Mouse (Mus musculus) CH12.LX (cell line): ENCODE data around the gene Zfp239. TPM values are rescaled to one million over a fixed set of nuclear protein-coding genes. Genes with fewer than 3 reads are reported as not detected.

Experiments used
- DNase-seq: peaks from one replicate; pipeline ENCODE4 v3.0.0-alpha.2; 2013; ENCODE audit errors: extremely low read depth
- H3K27ac ChIP-seq: 2 replicates; pipeline ENCODE4 v1.5.1; 2012; ENCODE audit warnings: low read depth, mild to moderate bottlenecking, control low read depth, moderate library complexity; ENCODE audit not compliant: insufficient read depth
- H3K27me3 ChIP-seq: replicated peaks from 2 replicates; pipeline ENCODE3; 2012; ENCODE audit warnings: inconsistent platforms
- H3K36me3 ChIP-seq, 2 experiments: replicated peaks in 1 of 2; 2 replicates each; pipeline versions ENCODE3 to v1.6.1; 2012; ENCODE audit warnings: inconsistent platforms in 1 of 2, low read length in 1 of 2, mild to moderate bottlenecking in 1 of 2, mixed read lengths in 1 of 2, moderate library complexity in 1 of 2; ENCODE audit not compliant: control insufficient read depth in 1 of 2, insufficient read depth in 1 of 2
- H3K4me1 ChIP-seq, 2 experiments: 2 replicates each; pipeline ENCODE4 v1.6.1; 2012; ENCODE audit warnings: inconsistent platforms in 1 of 2, moderate library complexity in 1 of 2; ENCODE audit not compliant: insufficient read depth in 2 of 2, control insufficient read depth in 1 of 2
- H3K4me2 ChIP-seq: 2 replicates; pipeline ENCODE4 v1.6.1; 2012; ENCODE audit warnings: low read depth, mild to moderate bottlenecking, control low read depth; ENCODE audit not compliant: poor library complexity, insufficient read depth, severe bottlenecking
- H3K4me3 ChIP-seq, 3 experiments: fragments of 150-350 bp in 1 of 3; sonication (generic) in 1 of 3; replicated peaks in 1 of 3; 2 replicates each; pipeline versions ENCODE3 to v1.5.1; 2011 to 2012; ENCODE audit warnings: low read depth in 2 of 3, low read length in 2 of 3, mild to moderate bottlenecking in 2 of 3, moderate library complexity in 2 of 3, control low read depth in 1 of 3, improper control_type of control experiment in 1 of 3, inconsistent platforms in 1 of 3, mixed read lengths in 1 of 3; ENCODE audit not compliant: poor library complexity in 1 of 3
- H3K79me2 ChIP-seq: replicated peaks from 2 replicates; pipeline ENCODE4 v1.6.1; 2012; ENCODE audit warnings: mild to moderate bottlenecking, moderate library complexity; ENCODE audit not compliant: control insufficient read depth, poor library complexity, insufficient read depth, severe bottlenecking; ENCODE audit errors: extremely low read depth
- H3K9ac ChIP-seq: 2 replicates; pipeline ENCODE4 v1.6.1; 2012; ENCODE audit warnings: low read depth, mild to moderate bottlenecking, control low read depth, moderate library complexity; ENCODE audit not compliant: insufficient read depth
- H3K9me3 ChIP-seq: replicated peaks from 2 replicates; pipeline ENCODE3; 2012; ENCODE audit warnings: low read length, inconsistent platforms, mixed read lengths
- CHD1 ChIP-seq: IDR thresholded peaks from 2 replicates; pipeline ENCODE4 v1.6.1; 2012; ENCODE audit warnings: low read depth, low read length, improper control_type of control experiment, inconsistent platforms
- E2F4 ChIP-seq: IDR thresholded peaks from 2 replicates; pipeline ENCODE4 v1.6.1; 2011; ENCODE audit warnings: low read depth, low read length, improper control_type of control experiment; ENCODE audit not compliant: insufficient replicate concordance
- EP300 ChIP-seq: IDR thresholded peaks from 2 replicates; pipeline ENCODE4 v1.6.1; 2011; ENCODE audit warnings: low read length, improper control_type of control experiment
- ETS1 ChIP-seq: conservative IDR thresholded peaks from 2 replicates; pipeline ENCODE4 v1.6.1; 2012; ENCODE audit warnings: low read depth, mild to moderate bottlenecking, inconsistent platforms, low read length, improper control_type of control experiment, moderate library complexity
- GABPA ChIP-seq: IDR thresholded peaks from 2 replicates; pipeline ENCODE4 v1.6.1; 2012; ENCODE audit warnings: low read depth, low read length, improper control_type of control experiment, inconsistent platforms; ENCODE audit not compliant: insufficient replicate concordance
- HCFC1 ChIP-seq: IDR thresholded peaks from 2 replicates; pipeline ENCODE4 v1.6.1; 2012; ENCODE audit warnings: low read depth, mild to moderate bottlenecking, inconsistent platforms, low read length, improper control_type of control experiment
- JUN ChIP-seq: IDR thresholded peaks from 2 replicates; pipeline ENCODE4 v1.6.1; 2011; ENCODE audit warnings: low read depth, mild to moderate bottlenecking, low read length, improper control_type of control experiment, moderate library complexity; ENCODE audit not compliant: insufficient read depth
- JUND ChIP-seq: conservative IDR thresholded peaks from 2 replicates; pipeline ENCODE4 v1.6.1; 2011; ENCODE audit warnings: low read depth, low read length, improper control_type of control experiment
- KAT2A ChIP-seq: IDR thresholded peaks from 2 replicates; pipeline ENCODE4 v1.6.1; 2012; ENCODE audit warnings: low read length, improper control_type of control experiment, inconsistent platforms; ENCODE audit not compliant: insufficient replicate concordance
- MAFK ChIP-seq: IDR thresholded peaks from 2 replicates; pipeline ENCODE4 v1.6.1; 2011; ENCODE audit warnings: low read length, improper control_type of control experiment; ENCODE audit not compliant: insufficient replicate concordance
- MAX ChIP-seq: IDR thresholded peaks from 2 replicates; pipeline ENCODE4 v1.6.1; 2011; ENCODE audit warnings: low read length, improper control_type of control experiment
- MEF2A ChIP-seq: IDR thresholded peaks from 2 replicates; pipeline ENCODE4 v1.6.1; 2014; ENCODE audit warnings: low read depth, mild to moderate bottlenecking, inconsistent platforms, low read length, improper control_type of control experiment, borderline replicate concordance
- NRF1 ChIP-seq: IDR thresholded peaks from 2 replicates; pipeline ENCODE4 v1.6.1; 2014; ENCODE audit warnings: low read depth, mild to moderate bottlenecking, inconsistent platforms, low read length, improper control_type of control experiment, moderate library complexity
- PAX5 ChIP-seq: IDR thresholded peaks from 2 replicates; pipeline ENCODE4 v1.6.1; 2012; ENCODE audit warnings: low read length, inconsistent platforms, mixed read lengths
- POLR2A ChIP-seq: IDR thresholded peaks from 2 replicates; pipeline ENCODE4 v1.6.1; 2011; ENCODE audit warnings: low read depth, mild to moderate bottlenecking, improper control_type of control experiment, low read length
- POLR2AphosphoS2 ChIP-seq: IDR thresholded peaks from 2 replicates; pipeline ENCODE4 v1.6.1; 2011; ENCODE audit warnings: low read depth, low read length, improper control_type of control experiment
- SIN3A ChIP-seq: IDR thresholded peaks from 2 replicates; pipeline ENCODE4 v1.6.1; 2012; ENCODE audit warnings: low read length, improper control_type of control experiment, inconsistent platforms
- TBP ChIP-seq: conservative IDR thresholded peaks from 2 replicates; pipeline ENCODE4 v1.6.1; 2011; ENCODE audit warnings: low read depth, low read length, improper control_type of control experiment
- TCF12 ChIP-seq: IDR thresholded peaks from 2 replicates; pipeline ENCODE4 v1.6.1; 2014; ENCODE audit warnings: low read depth, mild to moderate bottlenecking, inconsistent platforms, low read length, improper control_type of control experiment
- UBTF ChIP-seq: IDR thresholded peaks from 2 replicates; pipeline ENCODE4 v1.6.1; 2012; ENCODE audit warnings: low read depth, mild to moderate bottlenecking, inconsistent platforms, low read length, improper control_type of control experiment, moderate library complexity
- ZC3H11A ChIP-seq: IDR thresholded peaks from 2 replicates; pipeline ENCODE4 v1.6.1; 2012; ENCODE audit warnings: low read depth, mild to moderate bottlenecking, inconsistent platforms, low read length, improper control_type of control experiment
- ZKSCAN1 ChIP-seq: IDR thresholded peaks from 2 replicates; pipeline ENCODE4 v1.6.1; 2012; ENCODE audit warnings: low read depth, inconsistent platforms, low read length, improper control_type of control experiment, borderline replicate concordance
- ZMIZ1 ChIP-seq: IDR thresholded peaks from 2 replicates; pipeline ENCODE4 v1.6.1; 2012; ENCODE audit warnings: low read depth, mild to moderate bottlenecking, inconsistent platforms, low read length, improper control_type of control experiment
- ZNF384 ChIP-seq: IDR thresholded peaks from 2 replicates; pipeline ENCODE4 v1.6.1; 2012; ENCODE audit warnings: low read depth, low read length, improper control_type of control experiment, inconsistent platforms
- dilution Hi-C: fragments of 300-500 bp; cut with MboI; formaldehyde crosslinking; loops from 2 replicates; pipeline ENCODE4 v1.14.3; 2020; ENCODE audit warnings: low sequenced_read_pairs; ENCODE audit not compliant: extremely low pct_unique_long_range_greater_than_20kb, extremely low pct_ligation_motif_present
- in situ Hi-C: fragments of 300-500 bp; cut with MboI; formaldehyde crosslinking; loops from 3 replicates; pipeline ENCODE4 v1.14.3; 2019; ENCODE audit warnings: low sequenced_read_pairs, low pct_ligation_motif_present, low pct_unique_long_range_greater_than_20kb, mixed read lengths
- polyA plus RNA-seq: library from polyadenylated mRNA; unstranded; fragments of >175 nt; gene quantifications from 2 replicates; pipeline ENCODE4 v1.2.1, GENCODE M21; 2012; ENCODE audit warnings: low read depth; ENCODE audit not compliant: insufficient read length
- total RNA-seq, 2 experiments: library from RNA; depleted of rRNA; stranded (reverse); fragments of 300-350 nt in 1 of 2; fragments of >200 nt in 1 of 2; gene quantifications; 2 replicates each; pipeline ENCODE4 v1.2.3; 2012 to 2014

Gene Zfp239
- total and polyA plus RNA-seq, 3 experiments: 13.1 to 19.6 (median 16.6) TPM

GRCm38 (mm10) chr6:117903836-117904235, 41.9 kb downstream of the Zfp239 start:
- Histone ChIP-seq H3K9ac (no peak overlapping the region), H3K27me3 (no peaks in the 10 kb centered on the region), H3K36me3 (peaks cover 0 to 5% of the 10 kb centered on the region in 2 experiments), H3K27ac (no peak overlapping the region), H3K4me2 (no peak overlapping the region), H3K4me3 (no peak overlapping the region), H3K9me3 (no peaks in the 10 kb centered on the region), H3K4me1 (peaks cover 9 to 30% of the 10 kb centered on the region in 2 experiments; a peak in 3 of 4 replicates), H3K79me2 (peaks cover 73% of the 10 kb centered on the region)
- in situ Hi-C loops (no loop called here), dilution Hi-C loops (no loop called here)
- TF ChIP-seq HCFC1: no peak
- no peak for TF ChIP-seq KAT2A
- no peak for TF ChIP-seq TBP
- no peak for TF ChIP-seq GABPA
- TF ChIP-seq EP300: no peak
- TF ChIP-seq JUN: no peak
- no peak for TF ChIP-seq ZKSCAN1
- TF ChIP-seq SIN3A: no peak
- TF ChIP-seq TCF12: no peak
- TF ChIP-seq ZNF384: no peak
- TF ChIP-seq CHD1: no peak
- no peak for TF ChIP-seq NRF1
- TF ChIP-seq UBTF: no peak
- TF ChIP-seq ETS1: no peak
- DNase-seq: no peak

- Histone ChIP-seq H3K27ac (no peak overlapping the region), H3K36me3 (peaks cover 0 to 8% of the 10 kb centered on the region in 2 experiments), H3K4me2 (peak overlapping the region; percentile 88), H3K9me3 (no peaks in the 10 kb centered on the region), H3K9ac (peak overlapping the region; percentile 90; the same call in 1 of the 2 replicates), H3K79me2 (peaks cover 89% of the 10 kb centered on the region), H3K4me1 (peaks cover 7 to 27% of the 10 kb centered on the region in 2 experiments; a peak in 3 of 4 replicates), H3K4me3 (peak overlapping the region in 2 of 3 experiments; percentile 57 to 73), H3K27me3 (no peaks in the 10 kb centered on the region)
- in situ Hi-C loops: no loop called here
- no peak for DNase-seq
- dilution Hi-C loops: no loop called here
- TF ChIP-seq GABPA: no peak
- TF ChIP-seq PAX5: no peak
- TF ChIP-seq ZMIZ1: no peak
- no peak for TF ChIP-seq MAFK
- TF ChIP-seq JUND: no peak
- TF ChIP-seq SIN3A: no peak
- TF ChIP-seq E2F4: no peak
- TF ChIP-seq POLR2A: no peak
- TF ChIP-seq POLR2AphosphoS2: no peak
- TF ChIP-seq HCFC1: no peak
- no peak for TF ChIP-seq JUN
- no peak for TF ChIP-seq MAX
- TF ChIP-seq MEF2A: no peak
- TF ChIP-seq ZNF384: no peak
- TF ChIP-seq ZC3H11A: no peak
- TF ChIP-seq ETS1: no peak
Observed at GRCm38 (mm10) chr6:117905260-117905930, 43.5 kb downstream of the Zfp239 start.
